Mouse (Mus musculus): ENCODE measurements around the gene Gatc. TPM values are rescaled to one million over a fixed set of nuclear protein-coding genes. Genes with fewer than 3 reads are reported as not detected.
"Not testable (repeated sequence)": the region's sequence is repeated elsewhere in the genome, so short reads cannot be mapped to it uniquely, and the experiment has no call there.

Gatc gene
- 10 to 100 TPM; 22.4 to 23.3 TPM for total RNA-seq (2021)
- long read RNA-seq, experiment 1, transcript Gatc-201 (3 exons, 1,797 nt) = major isoform, 20 of 21 reads
- long read RNA-seq, experiment 1, partial matches to known transcripts = 0 of 21 reads
- long read RNA-seq, experiment 1, other reads (novel, unspliced or antisense) = 1 of 21 reads
- long read RNA-seq, experiment 2, transcript Gatc-201 (3 exons, 1,797 nt) = major isoform, 18 of 18 reads
- long read RNA-seq, experiment 2, partial matches to known transcripts = 0 of 18 reads
- long read RNA-seq, experiment 2, other reads (novel, unspliced or antisense) = 0 of 18 reads

DNA sequence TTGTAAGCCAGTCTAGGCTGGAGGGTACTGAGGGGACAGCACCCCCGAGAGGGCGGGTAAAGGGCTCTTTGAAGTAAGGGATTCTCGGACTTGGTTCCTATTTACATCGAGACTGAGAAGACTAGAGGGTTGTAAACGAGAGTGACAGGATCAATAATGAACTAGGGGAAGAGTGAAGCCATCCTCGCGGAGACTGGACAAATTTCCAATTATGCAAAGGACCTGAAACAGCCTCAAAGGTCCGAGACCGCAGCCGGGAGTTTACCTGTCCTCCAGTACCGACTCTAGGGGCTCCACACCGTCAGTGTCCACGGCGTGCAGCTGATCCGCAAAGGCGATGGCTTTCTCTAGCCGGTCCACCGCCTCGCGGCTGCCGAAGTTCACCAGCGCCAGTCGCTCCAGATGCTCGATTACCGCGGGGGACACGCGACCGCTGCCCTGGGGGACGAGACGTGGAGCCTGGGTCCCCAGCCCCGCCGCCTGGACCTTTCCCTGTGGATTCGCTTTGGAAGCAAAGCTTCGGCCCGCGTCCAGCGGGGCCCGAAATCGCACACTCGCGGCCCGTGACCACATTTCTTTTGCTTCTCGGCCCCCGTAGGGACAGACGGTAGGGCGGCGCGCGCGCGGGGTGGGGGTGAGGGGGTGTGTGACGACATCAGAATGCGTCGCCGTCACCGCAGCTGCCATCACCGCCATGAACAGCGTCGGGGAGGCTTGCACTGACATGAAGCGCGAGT lies at the start of gene Gatc, which contains the start of gene Triap1:
TSS of gene Gatc (minus strand) at position 602 of the 737 bp plus-strand sequence.
TSS of gene Triap1 (plus strand) at position 649 of the 737 bp plus-strand sequence.
- peak; percentile 85 to 93 for DNase-seq (ENCODE audit: low spot score in 2 of 2)
- intact Hi-C loops (cut with DNase I) = loop anchor here (5.0 kb wide), 1 partner anchor 38 kb away; the partner anchor contains the start of gene Dynll1

- DNase-seq (ENCODE audit: low spot score in 2 of 2); intact Hi-C loops (cut with DNase I): not testable (repeated sequence)
These were observed 37.9 kb upstream of the Gatc start for GRCm38 (mm10) chr5:115378882-115379281.

- intact Hi-C loops (cut with DNase I) = no loop called here
- DNase-seq (ENCODE audit: low spot score in 2 of 2) = no peak
These were observed 34.5 kb upstream of the Gatc start for GRCm38 (mm10) chr5:115375436-115375835.

DNA sequence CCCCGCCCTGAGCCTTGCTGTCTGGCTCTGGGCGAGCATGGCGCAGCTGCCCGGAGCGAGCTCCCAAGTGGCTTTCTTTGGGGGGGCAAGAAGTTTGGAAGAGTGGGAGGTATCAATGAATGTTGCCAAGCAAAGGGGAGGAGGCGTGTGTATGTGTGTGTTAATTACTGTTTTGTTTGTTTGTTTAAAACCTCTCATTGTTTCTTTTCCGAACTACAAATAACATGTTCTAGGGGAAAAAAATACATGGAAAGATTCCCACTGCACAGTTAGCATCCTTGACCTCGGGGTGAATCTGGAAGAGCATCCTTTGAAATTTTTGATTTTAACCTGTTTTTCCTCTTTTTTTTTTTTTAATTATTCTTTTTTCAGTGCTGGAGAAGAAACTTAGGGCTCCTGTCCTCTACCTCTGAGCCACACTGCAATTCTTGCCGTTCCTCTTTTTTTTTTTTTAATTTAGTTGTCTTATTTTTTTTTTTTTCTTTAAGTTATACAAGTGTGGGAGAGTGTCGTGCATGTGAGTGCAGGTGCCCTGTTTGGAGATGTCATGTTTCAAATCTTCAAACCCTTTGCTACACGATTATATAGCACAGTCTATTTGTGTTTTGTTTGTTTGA lies 33.3 kb upstream of the Gatc start:
- no peak for DNase-seq (ENCODE audit: low spot score in 2 of 2)
- intact Hi-C loops (cut with DNase I) = no loop called here

DNA sequence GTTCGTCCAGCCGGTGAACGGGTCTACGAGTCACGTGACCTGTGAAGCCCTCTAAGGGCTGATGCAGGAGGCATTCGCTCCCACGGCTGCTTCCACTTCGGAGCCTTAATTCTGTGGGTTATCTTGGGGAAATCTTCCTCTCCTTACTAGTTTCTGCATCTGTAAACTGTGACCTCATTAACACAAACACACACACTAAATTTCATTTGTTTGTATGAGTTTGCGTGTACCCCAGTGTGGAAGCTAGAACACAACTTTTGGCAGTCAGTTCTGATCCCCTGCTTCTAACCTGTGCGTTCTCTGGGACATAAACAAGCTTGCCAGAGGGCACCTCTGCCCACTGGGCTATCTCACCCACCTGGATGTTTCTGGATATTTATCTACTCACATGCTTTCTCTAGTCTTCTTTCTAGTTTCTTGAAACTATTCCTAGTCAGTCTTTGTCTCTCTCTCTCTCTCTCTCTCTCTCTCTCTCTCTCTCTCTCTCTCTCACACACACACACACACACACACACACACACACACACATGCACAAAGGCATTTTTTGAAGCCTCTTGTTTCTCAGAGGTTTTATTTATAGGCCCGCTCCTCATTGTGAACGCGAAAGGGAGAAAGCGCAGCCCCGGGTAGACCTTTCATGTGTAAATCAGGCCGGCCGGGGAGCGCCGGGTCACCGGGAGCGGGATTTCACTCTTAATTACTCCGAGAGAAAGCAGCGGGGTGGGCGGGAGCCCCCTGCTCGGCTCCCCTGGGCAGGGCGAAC lies 32.6 kb upstream of the Gatc start:
- intact Hi-C loops (cut with DNase I) = no loop called here
- DNase-seq (ENCODE audit: low spot score in 2 of 2) = peak in 1 of 2 experiments; percentile 19

- no peak for DNase-seq (ENCODE audit: low spot score in 2 of 2)
- intact Hi-C loops (cut with DNase I) = no loop called here
These were observed 30.8 kb upstream of the Gatc start for GRCm38 (mm10) chr5:115371736-115372135.

DNA sequence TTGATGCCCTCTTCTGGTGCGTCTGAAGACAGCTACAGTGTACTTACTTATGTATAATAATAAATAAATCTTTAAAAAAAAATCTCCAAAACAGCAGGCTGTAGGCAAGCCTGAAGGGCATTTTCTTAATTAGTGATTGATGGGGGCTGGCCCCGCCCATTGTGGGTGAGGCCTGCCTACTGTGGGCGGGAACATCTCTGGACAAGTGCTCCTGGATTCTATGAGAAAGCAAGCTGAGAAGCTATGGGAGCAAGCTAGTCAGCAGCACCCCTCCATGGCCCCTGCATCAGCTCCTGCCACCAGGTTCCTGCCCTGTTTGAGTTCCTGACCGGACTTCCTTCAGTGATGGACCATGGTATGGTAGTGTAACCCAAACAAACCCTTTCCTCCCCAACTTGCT lies 23.8 kb upstream of the Gatc start:
- no peak for DNase-seq (ENCODE audit: low spot score in 2 of 2)
- intact Hi-C loops (cut with DNase I) = no loop called here

- intact Hi-C loops (cut with DNase I) = no loop called here
- peak; percentile 59 to 85 for DNase-seq (ENCODE audit: low spot score in 2 of 2)
These were observed 22.1 kb upstream of the Gatc start for GRCm38 (mm10) chr5:115362819-115363714.

DNA sequence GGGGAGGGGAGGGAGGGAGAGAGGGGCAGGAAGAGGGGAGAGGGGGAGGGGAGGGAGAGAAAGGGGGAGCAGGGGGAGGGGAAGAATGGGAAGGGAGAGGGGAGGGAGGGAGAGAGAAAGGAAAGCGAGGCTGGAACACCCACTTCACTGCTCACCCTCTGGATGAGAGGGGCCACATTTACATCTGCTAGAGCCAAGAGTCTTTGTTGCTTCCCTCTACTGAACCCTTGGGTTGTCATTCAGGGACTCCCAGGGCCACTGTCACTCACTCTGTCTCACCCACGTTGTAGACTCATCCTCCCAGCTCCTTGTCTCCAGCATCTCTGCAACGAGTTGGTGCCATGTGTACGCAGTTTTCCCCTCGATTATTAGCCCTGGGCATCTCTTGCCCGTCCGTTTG lies 21.2 kb upstream of the Gatc start:
- intact Hi-C loops (cut with DNase I) = no loop called here
- no peak for DNase-seq (ENCODE audit: low spot score in 2 of 2)

- no peak for DNase-seq (ENCODE audit: low spot score in 2 of 2)
- intact Hi-C loops (cut with DNase I) = loop anchor here (2.0 kb wide), 1 partner anchor 81 kb away; no protein-coding TSS in a partner anchor
These were observed 18.9 kb upstream of the Gatc start for GRCm38 (mm10) chr5:115359851-115360372.

GRCm38 (mm10) chr5:115359438-115359837 lies 18.5 kb upstream of the Gatc start:
- intact Hi-C loops (cut with DNase I) = loop anchor here (2.0 kb wide), 1 partner anchor 81 kb away; no protein-coding TSS in a partner anchor
- no peak for DNase-seq (ENCODE audit: low spot score in 2 of 2)

- DNase-seq (ENCODE audit: low spot score in 2 of 2) = peak; percentile 71 to 81
- intact Hi-C loops (cut with DNase I) = loop anchor here (2.0 kb wide), 1 partner anchor 82 kb away; no protein-coding TSS in a partner anchor
These were observed 17.9 kb upstream of the Gatc start for GRCm38 (mm10) chr5:115358872-115359271.

DNA sequence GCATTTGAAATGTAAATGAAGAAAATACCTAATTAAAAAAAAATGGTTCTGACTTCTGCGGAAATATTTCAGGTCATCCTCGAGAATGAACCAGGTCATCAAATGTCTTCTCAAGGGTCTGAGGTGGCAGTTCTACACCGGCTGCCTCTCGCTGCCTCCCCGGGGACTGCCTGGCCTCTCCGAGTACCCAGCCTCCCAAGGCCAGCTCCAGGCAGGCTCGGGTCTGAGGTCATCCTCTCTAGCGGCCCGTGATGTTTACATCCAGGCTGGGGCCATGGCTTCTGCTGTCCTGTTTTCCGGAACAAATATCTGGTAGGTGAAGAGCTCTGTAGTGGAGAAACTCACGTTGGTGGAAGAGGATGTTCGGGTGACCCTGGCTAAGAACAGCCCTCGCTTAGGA lies 14.1 kb upstream of the Gatc start:
- intact Hi-C loops (cut with DNase I) = no loop called here
- DNase-seq (ENCODE audit: low spot score in 2 of 2) = no peak

DNA sequence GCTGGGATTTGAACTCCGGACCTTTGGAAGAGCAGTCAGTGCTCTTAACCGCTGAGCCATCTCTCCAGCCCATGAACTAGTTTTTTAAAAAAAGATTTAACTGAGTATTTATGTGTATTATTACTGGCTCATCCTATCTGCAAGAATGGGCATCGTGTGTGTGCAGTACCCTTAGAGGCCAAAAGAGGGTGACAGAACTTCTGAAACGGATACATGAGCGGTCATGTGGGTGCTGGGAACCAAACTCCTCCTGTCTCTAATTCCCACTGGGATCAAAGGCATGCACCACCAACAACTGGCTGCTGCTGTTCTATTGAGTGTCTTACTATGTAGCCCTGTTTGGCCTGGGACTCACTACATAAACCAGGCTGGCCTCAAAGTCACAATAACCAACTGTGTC lies 10.4 kb upstream of the Gatc start:
- intact Hi-C loops (cut with DNase I) = no loop called here
- DNase-seq (ENCODE audit: low spot score in 2 of 2) = no peak

GRCm38 (mm10) chr5:115349225-115349555 lies 8.2 kb upstream of the Gatc start:
- intact Hi-C loops (cut with DNase I) = no loop called here

GRCm38 (mm10) chr5:115348546-115349224 lies 7.7 kb upstream of the Gatc start, which contains the start of gene Cox6a1:
Gene Cox6a1, minus strand, starts transcription at chr5:115348981.
- intact Hi-C loops (cut with DNase I) = no loop called here
- DNase-seq (ENCODE audit: low spot score in 2 of 2) = peak; percentile 99

More at GRCm38 (mm10) chr5:115349225-115349555, 8.2 kb upstream of the Gatc start:
- DNase-seq (ENCODE audit: low spot score in 2 of 2) = no peak

GRCm38 (mm10) chr5:115347564-115347963 lies 6.6 kb upstream of the Gatc start:
- intact Hi-C loops (cut with DNase I) = no loop called here
- DNase-seq (ENCODE audit: low spot score in 2 of 2) = peak; percentile 75 to 82
